Mouse (Mus musculus): ENCODE results near the gene Blvra.
A peak's percentile ranks its signal among the peaks of the same experiment; 100 is the strongest.

DNA sequence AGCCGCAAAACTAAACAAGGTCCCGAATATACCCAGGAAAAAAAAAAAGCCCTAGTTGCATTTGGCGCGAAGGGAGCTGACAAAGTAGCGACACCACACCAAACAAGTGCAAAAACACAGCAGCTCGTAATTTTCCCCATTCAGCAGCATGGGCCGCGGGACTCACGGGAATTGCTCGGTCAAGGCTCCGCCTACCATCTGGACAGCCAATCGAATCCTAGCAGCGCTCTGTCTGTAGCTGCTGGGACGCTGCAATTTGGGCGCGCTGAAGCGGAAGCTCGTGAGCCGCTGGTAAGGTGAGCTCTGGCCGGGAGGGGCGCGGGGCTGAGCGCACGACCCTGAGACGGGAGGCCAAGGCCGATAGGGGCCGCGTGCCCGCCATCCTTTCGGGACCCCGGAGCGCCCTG is at the start of gene Blvra:
- TF ChIP-seq CTCF (IDR thresholded peaks at IDR 0.05): peak; percentile 42
- TF ChIP-seq EP300 (IDR thresholded peaks at IDR 0.05): no peak
